Mouse (Mus musculus): ENCODE results near the gene Med18. TPM values are rescaled to one million over a fixed set of nuclear protein-coding genes. Genes with fewer than 3 reads are reported as not detected.

Gene Med18
- total and polyA plus RNA-seq, 2 experiments from 2014 or later = 6.6 to 10.2 TPM

GRCm38 (mm10) chr4:132494271-132494918 lies 30.7 kb upstream of the Med18 start:
- no peak for ATAC-seq (ENCODE audit: insufficient read depth, low read depth)

GRCm38 (mm10) chr4:132492178-132493060 lies 28.7 kb upstream of the Med18 start:
- no peak overlapping the region for H3K4me3 ChIP-seq (ENCODE audit: low read depth, low read length)
- TF ChIP-seq CTCF (IDR thresholded peaks at IDR 0.05; ENCODE audit: low read depth) (no peak), EP300 (IDR thresholded peaks at IDR 0.05; ENCODE audit: low read depth) (no peak)
- H3K9me3 ChIP-seq (replicated peaks; ENCODE audit: control insufficient read depth, low read length) = no peaks in the 10 kb centered on the region
- DNase-seq (ENCODE audit: low spot score) (no peak), ATAC-seq (ENCODE audit: insufficient read depth, low read depth) (no peak)
- H3K27ac ChIP-seq (ENCODE audit: low read depth) = no peak overlapping the region
- peaks cover 40% of the 10 kb centered on the region for H3K36me3 ChIP-seq (replicated peaks; ENCODE audit: control insufficient read depth, insufficient read depth, low read length)
- no peak overlapping the region for H3K9ac ChIP-seq (replicated peaks; ENCODE audit: low read depth, low read length)
- H3K27me3 ChIP-seq (ENCODE audit: control insufficient read depth, insufficient read depth, low read length) = no peaks in the 10 kb centered on the region
- no peaks in the 10 kb centered on the region for H3K4me1 ChIP-seq (ENCODE audit: control insufficient read depth, insufficient read depth)
- no peak overlapping the region for H3K4me2 ChIP-seq (ENCODE audit: low read depth, low read length)
- 53% methylated on average over 10 of the region's 10 CpGs for WGBS

More at GRCm38 (mm10) chr4:132494271-132494918, 30.7 kb upstream of the Med18 start:
- Histone ChIP-seq H3K36me3 (replicated peaks; ENCODE audit: control insufficient read depth, insufficient read depth, low read length) (peaks cover 57% of the 10 kb centered on the region), H3K9me3 (replicated peaks; ENCODE audit: control insufficient read depth, low read length) (no peaks in the 10 kb centered on the region), H3K4me3 (ENCODE audit: low read depth, low read length) (no peak overlapping the region), H3K4me2 (ENCODE audit: low read depth, low read length) (no peak overlapping the region), H3K4me1 (ENCODE audit: control insufficient read depth, insufficient read depth) (no peaks in the 10 kb centered on the region), H3K9ac (replicated peaks; ENCODE audit: low read depth, low read length) (no peak overlapping the region), H3K27ac (ENCODE audit: low read depth) (no peak overlapping the region), H3K27me3 (ENCODE audit: control insufficient read depth, insufficient read depth, low read length) (no peaks in the 10 kb centered on the region)
- 82% methylated on average over 20 of the region's 20 CpGs for WGBS
- TF ChIP-seq CTCF (IDR thresholded peaks at IDR 0.05; ENCODE audit: low read depth) (no peak), EP300 (IDR thresholded peaks at IDR 0.05; ENCODE audit: low read depth) (no peak)
- DNase-seq (ENCODE audit: low spot score) = no peak

GRCm38 (mm10) chr4:132491748-132492147 lies 28.0 kb upstream of the Med18 start:
- H3K27me3 ChIP-seq (ENCODE audit: control insufficient read depth, insufficient read depth, low read length) = no peaks in the 10 kb centered on the region
- ATAC-seq (ENCODE audit: insufficient read depth, low read depth) = 0 out of 2 replicates have a peak, but pooled peaks have one; percentile 27

GRCm38 (mm10) chr4:132491057-132491456 lies 27.3 kb upstream of the Med18 start:
- no peak overlapping the region for H3K9ac ChIP-seq (replicated peaks; ENCODE audit: low read depth, low read length)
- DNase-seq (ENCODE audit: low spot score) = no peak
- ATAC-seq (ENCODE audit: insufficient read depth, low read depth) = no peak
- H3K4me2 ChIP-seq (ENCODE audit: low read depth, low read length) = no peak overlapping the region
- WGBS = 87% methylated on average over 8 of the region's 8 CpGs
- no peak overlapping the region for H3K4me3 ChIP-seq (ENCODE audit: low read depth, low read length)
- H3K36me3 ChIP-seq (replicated peaks; ENCODE audit: control insufficient read depth, insufficient read depth, low read length) = peaks cover 27% of the 10 kb centered on the region; the same call in 1 of the 2 replicates
- no peaks in the 10 kb centered on the region for H3K27me3 ChIP-seq (ENCODE audit: control insufficient read depth, insufficient read depth, low read length)
- H3K27ac ChIP-seq (ENCODE audit: low read depth) = no peak overlapping the region
- no peaks in the 10 kb centered on the region for H3K4me1 ChIP-seq (ENCODE audit: control insufficient read depth, insufficient read depth)
- no peak for TF ChIP-seq CTCF (IDR thresholded peaks at IDR 0.05; ENCODE audit: low read depth)
- TF ChIP-seq EP300 (IDR thresholded peaks at IDR 0.05; ENCODE audit: low read depth) = no peak
- H3K9me3 ChIP-seq (replicated peaks; ENCODE audit: control insufficient read depth, low read length) = no peaks in the 10 kb centered on the region

More at GRCm38 (mm10) chr4:132491748-132492147, 28.0 kb upstream of the Med18 start:
- no peaks in the 10 kb centered on the region for H3K9me3 ChIP-seq (replicated peaks; ENCODE audit: control insufficient read depth, low read length)
- H3K4me3 ChIP-seq (ENCODE audit: low read depth, low read length) = no peak overlapping the region
- DNase-seq (ENCODE audit: low spot score) = no peak
- no peak overlapping the region for H3K4me2 ChIP-seq (ENCODE audit: low read depth, low read length)
- no peaks in the 10 kb centered on the region for H3K4me1 ChIP-seq (ENCODE audit: control insufficient read depth, insufficient read depth)
- H3K27ac ChIP-seq (ENCODE audit: low read depth) = no peak overlapping the region
- no peak overlapping the region for H3K9ac ChIP-seq (replicated peaks; ENCODE audit: low read depth, low read length)
- 72% methylated on average over 6 of the region's 6 CpGs for WGBS
- TF ChIP-seq EP300 (IDR thresholded peaks at IDR 0.05; ENCODE audit: low read depth) = no peak
- no peak for TF ChIP-seq CTCF (IDR thresholded peaks at IDR 0.05; ENCODE audit: low read depth)
- peaks cover 33% of the 10 kb centered on the region; the same call in 1 of the 2 replicates for H3K36me3 ChIP-seq (replicated peaks; ENCODE audit: control insufficient read depth, insufficient read depth, low read length)

- 87% methylated on average over 15 of the region's 15 CpGs for WGBS
- ATAC-seq (ENCODE audit: insufficient read depth, low read depth) = no peak
Measured at GRCm38 (mm10) chr4:132490273-132491010, 26.7 kb upstream of the Med18 start.

More at GRCm38 (mm10) chr4:132490273-132491010, 26.7 kb upstream of the Med18 start:
- Histone ChIP-seq H3K4me3 (ENCODE audit: low read depth, low read length) (no peak overlapping the region), H3K27ac (ENCODE audit: low read depth) (no peak overlapping the region), H3K4me1 (ENCODE audit: control insufficient read depth, insufficient read depth) (no peaks in the 10 kb centered on the region), H3K36me3 (replicated peaks; ENCODE audit: control insufficient read depth, insufficient read depth, low read length) (peaks cover 23% of the 10 kb centered on the region; the same call in 1 of the 2 replicates), H3K9me3 (replicated peaks; ENCODE audit: control insufficient read depth, low read length) (no peaks in the 10 kb centered on the region), H3K9ac (replicated peaks; ENCODE audit: low read depth, low read length) (no peak overlapping the region), H3K27me3 (ENCODE audit: control insufficient read depth, insufficient read depth, low read length) (no peaks in the 10 kb centered on the region), H3K4me2 (ENCODE audit: low read depth, low read length) (no peak overlapping the region)
- TF ChIP-seq EP300 (IDR thresholded peaks at IDR 0.05; ENCODE audit: low read depth) (no peak), CTCF (IDR thresholded peaks at IDR 0.05; ENCODE audit: low read depth) (no peak)
- no peak for DNase-seq (ENCODE audit: low spot score)

All from heart, postnatal 0 days (tissue).